Mouse (Mus musculus) ovary, adult 18-20 months (tissue): ENCODE measurements around the gene 1700109H08Rik.
"Not testable (repeated sequence)": the region's sequence is repeated elsewhere in the genome, so short reads cannot be mapped to it uniquely, and the experiment has no call there.

Experiments used
- DNase-seq: peaks from one replicate; pipeline ENCODE4 v3.0.0; 2022; ENCODE audit warnings: low spot score, mixed read lengths

The 1700109H08Rik gene

DNA sequence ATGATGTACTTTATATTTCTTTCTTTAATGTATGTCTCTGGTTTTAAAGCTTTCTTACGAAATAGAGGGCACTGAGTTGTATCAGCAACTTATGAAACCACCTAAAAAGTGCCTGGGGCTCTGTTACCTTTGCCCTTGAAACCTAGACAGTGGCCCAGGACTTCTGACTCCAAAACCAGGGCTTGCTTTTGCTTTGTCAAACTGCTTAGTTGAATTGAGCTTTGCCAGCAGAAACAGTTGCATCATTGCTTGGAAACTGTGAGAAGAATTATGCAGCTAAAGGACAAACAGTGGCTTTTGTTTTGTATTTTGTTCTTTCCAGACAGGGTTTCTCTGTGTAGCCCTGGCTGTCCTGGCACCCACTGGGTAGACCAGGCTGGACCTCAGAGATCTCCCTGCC, 28.9 kb downstream of the 1700109H08Rik start:
- DNase-seq, result no peak

GRCm38 (mm10) chr5:3600790-3601189, 29.4 kb downstream of the 1700109H08Rik start:
- DNase-seq, result no peak

- DNase-seq, result no peak
Measured at GRCm38 (mm10) chr5:3607114-3607513, 35.7 kb downstream of the 1700109H08Rik start.

GRCm38 (mm10) chr5:3609241-3609640, 37.9 kb downstream of the 1700109H08Rik start:
- DNase-seq, result peak; percentile 57

DNA sequence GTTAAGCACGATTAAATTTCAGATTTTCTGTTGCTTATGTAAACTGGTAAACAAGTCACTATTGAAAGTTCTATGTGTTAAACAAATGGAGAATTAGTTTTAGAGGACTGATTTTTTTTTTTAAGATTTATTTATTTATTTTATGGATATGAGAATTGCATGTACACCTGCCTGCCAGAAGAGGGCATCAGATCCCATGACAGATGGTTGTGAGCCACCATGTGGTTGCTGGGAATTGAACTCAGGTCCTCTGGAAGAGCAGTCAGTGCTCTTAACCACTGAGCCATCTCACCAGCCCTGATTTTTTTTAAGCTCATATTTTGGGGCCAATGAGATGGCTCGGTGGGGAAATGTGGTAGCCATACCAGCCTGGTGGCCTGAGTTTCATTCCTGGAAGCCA, 40.5 kb downstream of the 1700109H08Rik start:
- DNase-seq, result not testable (repeated sequence)

GRCm38 (mm10) chr5:3620486-3620885, 49.1 kb downstream of the 1700109H08Rik start:
- DNase-seq, result no peak

- no peak for DNase-seq
Measured at GRCm38 (mm10) chr5:3630055-3630454, 58.7 kb downstream of the 1700109H08Rik start.

GRCm38 (mm10) chr5:3631512-3632271, 60.3 kb downstream of the 1700109H08Rik start:
- DNase-seq, result no peak

GRCm38 (mm10) chr5:3632285-3632684, 60.9 kb downstream of the 1700109H08Rik start:
- DNase-seq, result no peak

- no peak for DNase-seq
Measured at GRCm38 (mm10) chr5:3633315-3633714, 61.9 kb downstream of the 1700109H08Rik start.

- no peak for DNase-seq
Measured at GRCm38 (mm10) chr5:3633951-3634350, 62.6 kb downstream of the 1700109H08Rik start.
